Mouse (Mus musculus): Measurements from ENCODE around the gene Hivep3. TPM values are rescaled to one million over a fixed set of nuclear protein-coding genes. Genes with fewer than 3 reads are reported as not detected.

Hivep3 gene
- polyA plus RNA-seq, 1 experiment from 2014 or later = 16.5 TPM

DNA sequence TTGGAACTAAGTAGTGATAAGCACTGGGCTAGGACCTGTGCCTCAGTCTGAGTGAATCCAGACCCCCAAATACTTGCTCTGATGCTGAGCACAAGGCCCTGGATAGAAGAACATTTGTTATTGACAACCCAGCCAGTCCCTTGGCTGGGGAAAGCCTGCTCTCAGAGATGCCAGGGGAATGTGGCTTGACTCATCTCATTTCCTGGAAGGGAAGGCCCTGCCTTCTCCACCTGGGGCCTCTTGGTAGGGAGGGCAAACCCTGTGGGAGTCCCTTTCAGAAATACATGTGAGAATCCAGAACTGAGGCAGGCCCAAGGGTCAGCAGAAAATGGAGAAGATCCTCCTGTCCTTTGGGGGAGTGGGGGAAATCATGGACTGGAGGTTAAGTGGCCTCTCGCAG lies 294.1 kb downstream of the Hivep3 start:
- H3K4me1 ChIP-seq (replicated peaks; ENCODE audit: control insufficient read depth, insufficient read depth, low read length) = no peaks in the 10 kb centered on the region
- no peak overlapping the region for H3K4me2 ChIP-seq (replicated peaks)
- ATAC-seq (ENCODE audit: low FRiP score) = no peak
- no peak overlapping the region for H3K27ac ChIP-seq
- no peak for DNase-seq (ENCODE audit: low spot score)
- no peaks in the 10 kb centered on the region for H3K36me3 ChIP-seq (replicated peaks; ENCODE audit: control insufficient read depth, insufficient read depth)
- no peak overlapping the region for H3K4me3 ChIP-seq (replicated peaks; ENCODE audit: low read length)
- H3K9me3 ChIP-seq (ENCODE audit: control insufficient read depth, low read length) = no peaks in the 10 kb centered on the region
- no peak overlapping the region for H3K9ac ChIP-seq
- peaks cover 9% of the 10 kb centered on the region for H3K27me3 ChIP-seq (ENCODE audit: control insufficient read depth, insufficient read depth, low read length)
- 95% methylated on average over 1 of the region's 1 CpGs for WGBS

DNA sequence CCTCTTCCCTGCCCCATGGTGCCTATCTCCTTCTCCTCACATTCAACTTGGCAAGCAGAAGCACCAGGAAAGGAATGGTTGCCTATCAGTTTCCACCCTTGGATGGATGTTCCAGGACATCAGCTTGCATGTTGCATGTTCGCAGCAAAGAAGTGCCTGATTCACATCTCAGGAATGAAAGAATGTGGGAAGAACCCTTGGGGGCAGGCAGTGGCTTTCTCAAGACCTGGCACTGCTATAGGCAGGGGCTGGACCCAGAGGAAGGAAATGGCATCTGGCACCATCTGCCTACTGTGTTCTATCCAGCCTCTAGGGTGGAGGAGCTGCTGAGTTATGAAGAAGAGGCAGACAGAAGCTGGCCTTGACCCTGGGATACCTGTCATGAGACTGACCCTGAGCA lies 296.4 kb downstream of the Hivep3 start:
- no peaks in the 10 kb centered on the region for H3K36me3 ChIP-seq (replicated peaks; ENCODE audit: control insufficient read depth, insufficient read depth)
- no peak overlapping the region for H3K4me3 ChIP-seq (replicated peaks; ENCODE audit: low read length)
- H3K9ac ChIP-seq = no peak overlapping the region
- no peak for DNase-seq (ENCODE audit: low spot score)
- ATAC-seq (ENCODE audit: low FRiP score) = no peak
- no peak overlapping the region for H3K27ac ChIP-seq
- H3K9me3 ChIP-seq (ENCODE audit: control insufficient read depth, low read length) = no peaks in the 10 kb centered on the region
- H3K4me2 ChIP-seq (replicated peaks) = no peak overlapping the region
- H3K27me3 ChIP-seq (ENCODE audit: control insufficient read depth, insufficient read depth, low read length) = peaks cover 27% of the 10 kb centered on the region
- 94% methylated on average over 1 of the region's 1 CpGs for WGBS
- peaks cover 8% of the 10 kb centered on the region for H3K4me1 ChIP-seq (replicated peaks; ENCODE audit: control insufficient read depth, insufficient read depth, low read length)

DNA sequence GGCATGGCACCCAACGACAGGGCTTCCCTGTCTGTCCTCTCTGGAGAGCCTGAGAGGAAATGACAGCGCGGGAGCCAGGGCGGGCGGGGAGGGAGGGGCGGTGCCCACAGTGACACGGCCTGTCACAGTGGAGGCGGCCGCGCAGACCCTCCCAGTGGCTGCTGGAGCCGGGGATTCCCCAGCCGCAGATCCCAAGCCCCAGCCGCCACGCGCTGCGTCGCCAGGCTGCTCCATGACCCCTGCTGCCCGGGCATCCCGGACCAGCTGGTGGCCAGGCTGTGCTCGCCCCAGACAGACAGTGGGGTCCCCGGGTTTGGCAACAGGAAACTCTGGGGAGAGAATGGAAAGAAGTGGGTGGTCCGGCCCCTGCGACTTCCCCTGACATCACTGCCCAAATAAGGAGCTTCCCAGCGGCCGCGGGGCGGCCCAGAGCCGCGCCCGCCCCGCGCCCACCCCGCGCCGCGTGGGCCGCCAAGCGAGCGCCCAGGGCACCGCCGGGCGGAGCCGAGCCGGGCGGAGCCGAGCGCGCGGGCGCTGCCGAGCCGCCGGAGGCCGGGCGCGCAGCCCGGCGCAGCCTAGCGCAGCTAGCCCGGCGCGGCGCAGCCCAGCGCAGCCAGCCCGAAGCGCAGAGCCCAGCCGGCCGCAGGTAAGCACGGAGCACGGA lies 298.9 kb downstream of the Hivep3 start:
- Histone ChIP-seq H3K4me2 (replicated peaks) (peak overlapping the region; percentile 94), H3K36me3 (replicated peaks; ENCODE audit: control insufficient read depth, insufficient read depth) (no peaks in the 10 kb centered on the region), H3K9ac (peak overlapping the region; percentile 70), H3K4me1 (replicated peaks; ENCODE audit: control insufficient read depth, insufficient read depth, low read length) (peaks cover 13% of the 10 kb centered on the region), H3K4me3 (replicated peaks; ENCODE audit: low read length) (peak overlapping the region; percentile 47), H3K9me3 (ENCODE audit: control insufficient read depth, low read length) (no peaks in the 10 kb centered on the region), H3K27ac (0 out of 2 replicates have a peak overlapping the region, but pooled peaks have one; percentile 49), H3K27me3 (ENCODE audit: control insufficient read depth, insufficient read depth, low read length) (peaks cover 28% of the 10 kb centered on the region)
- peak; percentile 48 for DNase-seq (ENCODE audit: low spot score)
- peak; percentile 83 for ATAC-seq (ENCODE audit: low FRiP score)
- under 1% methylated on average over 59 of the region's 70 CpGs for WGBS

DNA sequence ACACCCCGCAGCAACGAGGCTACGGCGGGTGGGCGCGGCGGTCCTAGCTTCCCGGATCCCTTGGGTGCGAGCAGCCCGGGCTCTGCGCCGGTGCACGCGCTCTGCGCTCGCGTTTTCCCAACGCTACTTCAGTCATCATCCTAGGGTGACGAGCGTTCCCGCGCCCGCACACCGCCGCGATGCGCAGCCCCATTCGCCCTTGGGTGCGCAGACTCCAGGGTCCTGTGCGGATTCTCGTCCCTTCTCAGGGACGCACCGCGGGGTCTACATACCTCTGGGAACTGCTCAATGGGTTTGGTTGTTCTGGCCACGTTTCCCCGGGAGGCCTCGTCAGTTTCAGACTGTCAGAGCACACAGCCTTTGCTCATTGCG lies 299.4 kb downstream of the Hivep3 start:
- DNase-seq (ENCODE audit: low spot score) (peak; percentile 45), ATAC-seq (ENCODE audit: low FRiP score) (peak; percentile 63)
- H3K4me2 ChIP-seq (replicated peaks) = peak overlapping the region; percentile 94
- H3K27me3 ChIP-seq (ENCODE audit: control insufficient read depth, insufficient read depth, low read length) = peaks cover 28% of the 10 kb centered on the region
- peak overlapping the region; percentile 51; the same call in 1 of the 2 replicates for H3K27ac ChIP-seq
- peaks cover 13% of the 10 kb centered on the region for H3K4me1 ChIP-seq (replicated peaks; ENCODE audit: control insufficient read depth, insufficient read depth, low read length)
- no peaks in the 10 kb centered on the region for H3K36me3 ChIP-seq (replicated peaks; ENCODE audit: control insufficient read depth, insufficient read depth)
- peak overlapping the region; percentile 47 for H3K4me3 ChIP-seq (replicated peaks; ENCODE audit: low read length)
- H3K9ac ChIP-seq = peak overlapping the region; percentile 70
- no peaks in the 10 kb centered on the region for H3K9me3 ChIP-seq (ENCODE audit: control insufficient read depth, low read length)
- under 1% methylated on average over 38 of the region's 38 CpGs for WGBS

DNA sequence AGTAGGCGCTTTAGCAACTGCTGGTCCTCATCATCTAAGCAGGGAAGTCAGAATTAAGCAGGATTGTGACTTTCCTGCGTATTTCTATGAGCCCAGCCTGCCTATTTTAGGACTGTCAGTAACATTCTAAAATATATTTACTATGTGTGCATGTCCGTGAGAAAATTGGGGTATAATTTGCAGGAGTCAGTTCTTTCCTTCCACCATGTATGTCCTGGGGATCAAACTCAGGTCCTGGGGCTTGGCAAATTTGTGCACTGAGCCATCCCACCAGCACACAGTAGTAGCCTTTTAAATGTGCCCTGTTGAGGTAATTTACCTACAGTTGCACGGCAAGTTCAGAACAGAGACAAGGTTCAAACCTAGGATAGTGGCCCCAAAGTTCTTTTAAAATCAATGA lies 302.7 kb downstream of the Hivep3 start:
- 86% methylated on average over 4 of the region's 4 CpGs for WGBS
- Histone ChIP-seq H3K9ac (no peak overlapping the region), H3K27ac (0 out of 2 replicates have a peak overlapping the region, but pooled peaks have one; percentile 32), H3K9me3 (ENCODE audit: control insufficient read depth, low read length) (no peaks in the 10 kb centered on the region), H3K4me3 (replicated peaks; ENCODE audit: low read length) (no peak overlapping the region), H3K4me2 (replicated peaks) (no peak overlapping the region), H3K4me1 (replicated peaks; ENCODE audit: control insufficient read depth, insufficient read depth, low read length) (peaks cover 13% of the 10 kb centered on the region), H3K27me3 (ENCODE audit: control insufficient read depth, insufficient read depth, low read length) (peaks cover 22% of the 10 kb centered on the region), H3K36me3 (replicated peaks; ENCODE audit: control insufficient read depth, insufficient read depth) (no peaks in the 10 kb centered on the region)
- no peak for DNase-seq (ENCODE audit: low spot score)
- no peak for ATAC-seq (ENCODE audit: low FRiP score)

DNA sequence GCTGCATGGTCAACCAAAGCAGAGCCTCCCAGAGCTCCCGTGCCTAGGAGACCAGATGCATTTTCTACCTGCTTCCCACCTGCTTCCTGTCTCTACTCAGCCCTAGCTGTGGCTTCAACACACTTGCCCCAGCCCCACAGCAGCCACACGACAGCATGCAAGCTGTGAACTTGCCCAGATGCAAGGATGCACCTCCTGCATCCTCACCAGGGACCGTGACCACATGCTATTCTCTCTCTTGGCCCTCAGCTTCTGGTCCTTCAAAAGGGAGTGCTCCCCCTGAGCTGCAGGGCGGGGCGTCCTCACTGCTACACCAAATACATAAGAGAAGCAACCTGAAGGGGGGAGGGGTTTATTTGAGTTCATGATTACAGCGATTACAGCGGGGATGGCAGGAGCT lies 303.4 kb downstream of the Hivep3 start:
- H3K4me3 ChIP-seq (replicated peaks; ENCODE audit: low read length) = no peak overlapping the region
- no peak for DNase-seq (ENCODE audit: low spot score)
- ATAC-seq (ENCODE audit: low FRiP score) = no peak
- no peak overlapping the region for H3K9ac ChIP-seq
- H3K36me3 ChIP-seq (replicated peaks; ENCODE audit: control insufficient read depth, insufficient read depth) = no peaks in the 10 kb centered on the region
- H3K27me3 ChIP-seq (ENCODE audit: control insufficient read depth, insufficient read depth, low read length) = peaks cover 19% of the 10 kb centered on the region
- no peak overlapping the region for H3K4me2 ChIP-seq (replicated peaks)
- WGBS = 59% methylated on average over 7 of the region's 7 CpGs
- peaks cover 13% of the 10 kb centered on the region for H3K4me1 ChIP-seq (replicated peaks; ENCODE audit: control insufficient read depth, insufficient read depth, low read length)
- no peaks in the 10 kb centered on the region for H3K9me3 ChIP-seq (ENCODE audit: control insufficient read depth, low read length)
- H3K27ac ChIP-seq = no peak overlapping the region

DNA sequence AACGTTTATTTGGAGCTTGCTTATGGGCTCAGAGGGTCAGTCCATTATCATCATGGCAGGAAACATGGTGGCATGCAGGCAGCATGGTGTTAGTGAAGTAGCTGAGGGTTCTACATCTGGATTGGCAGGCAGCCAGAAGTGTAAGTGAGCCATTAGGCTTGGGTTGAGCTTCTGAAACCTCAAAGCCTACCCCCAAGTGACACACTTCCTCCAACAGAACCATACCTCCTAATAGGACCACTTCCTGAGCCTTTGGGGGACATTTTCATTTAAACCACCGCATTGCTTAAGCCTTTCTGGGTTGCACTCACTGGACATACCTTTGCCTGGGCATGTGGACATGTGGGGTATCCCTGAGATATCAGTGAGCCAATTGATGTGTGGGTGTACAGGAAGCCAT lies 307.9 kb downstream of the Hivep3 start:
- DNase-seq (ENCODE audit: low spot score) = no peak
- Histone ChIP-seq H3K27me3 (ENCODE audit: control insufficient read depth, insufficient read depth, low read length) (no peaks in the 10 kb centered on the region; the same call in 1 of the 2 replicates), H3K27ac (no peak overlapping the region), H3K4me2 (replicated peaks) (no peak overlapping the region), H3K36me3 (replicated peaks; ENCODE audit: control insufficient read depth, insufficient read depth) (no peaks in the 10 kb centered on the region), H3K9ac (no peak overlapping the region), H3K4me1 (replicated peaks; ENCODE audit: control insufficient read depth, insufficient read depth, low read length) (no peaks in the 10 kb centered on the region), H3K4me3 (replicated peaks; ENCODE audit: low read length) (no peak overlapping the region), H3K9me3 (ENCODE audit: control insufficient read depth, low read length) (no peaks in the 10 kb centered on the region)
- 77% methylated on average over 2 of the region's 2 CpGs for WGBS
- ATAC-seq (ENCODE audit: low FRiP score) = no peak

DNA sequence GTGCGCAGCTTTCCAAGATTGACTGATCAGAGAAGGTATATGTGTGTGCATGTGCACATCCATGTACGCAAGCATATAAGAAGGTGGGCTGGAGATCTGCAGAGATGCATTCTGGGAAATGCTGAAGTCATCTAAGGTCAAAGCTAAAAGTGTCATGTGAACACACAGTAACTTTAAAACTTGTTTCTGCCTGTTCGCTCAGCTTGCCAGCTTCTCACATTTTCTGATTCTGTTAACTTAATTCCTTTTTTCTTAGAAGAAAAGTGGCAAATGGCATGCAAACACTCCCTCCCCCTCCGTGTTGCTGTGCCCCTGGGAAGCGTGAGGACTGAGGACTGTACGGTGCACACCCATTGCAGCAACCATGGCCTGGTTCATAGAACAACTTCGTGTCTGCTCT lies 308.9 kb downstream of the Hivep3 start:
- Histone ChIP-seq H3K9me3 (ENCODE audit: control insufficient read depth, low read length) (no peaks in the 10 kb centered on the region), H3K4me3 (replicated peaks; ENCODE audit: low read length) (no peak overlapping the region), H3K36me3 (replicated peaks; ENCODE audit: control insufficient read depth, insufficient read depth) (no peaks in the 10 kb centered on the region), H3K4me2 (replicated peaks) (no peak overlapping the region), H3K27ac (no peak overlapping the region), H3K9ac (no peak overlapping the region), H3K4me1 (replicated peaks; ENCODE audit: control insufficient read depth, insufficient read depth, low read length) (no peaks in the 10 kb centered on the region), H3K27me3 (ENCODE audit: control insufficient read depth, insufficient read depth, low read length) (no peaks in the 10 kb centered on the region)
- no peak for ATAC-seq (ENCODE audit: low FRiP score)
- 87% methylated on average over 7 of the region's 7 CpGs for WGBS
- no peak for DNase-seq (ENCODE audit: low spot score)

DNA sequence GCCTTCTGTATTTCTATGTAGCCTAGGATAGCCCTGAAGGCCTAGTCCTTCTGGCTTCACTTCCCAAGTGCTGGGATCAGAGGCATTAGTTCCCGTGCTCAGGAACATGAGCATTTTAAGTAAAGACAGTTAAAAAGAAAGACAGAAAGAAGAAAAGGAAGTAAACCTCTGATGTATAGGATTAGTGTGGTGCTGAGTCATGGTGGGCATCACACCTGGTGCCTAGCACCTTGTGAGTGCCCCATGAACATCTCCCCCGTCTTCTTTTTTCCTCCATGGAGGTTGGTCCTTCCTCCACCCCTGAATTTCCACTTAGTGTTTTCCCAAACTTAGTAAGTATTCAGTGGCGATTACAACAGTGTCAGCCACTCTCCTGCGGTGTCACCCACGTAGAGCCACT lies 311.0 kb downstream of the Hivep3 start:
- ATAC-seq (ENCODE audit: low FRiP score) (no peak), DNase-seq (ENCODE audit: low spot score) (no peak)

DNA sequence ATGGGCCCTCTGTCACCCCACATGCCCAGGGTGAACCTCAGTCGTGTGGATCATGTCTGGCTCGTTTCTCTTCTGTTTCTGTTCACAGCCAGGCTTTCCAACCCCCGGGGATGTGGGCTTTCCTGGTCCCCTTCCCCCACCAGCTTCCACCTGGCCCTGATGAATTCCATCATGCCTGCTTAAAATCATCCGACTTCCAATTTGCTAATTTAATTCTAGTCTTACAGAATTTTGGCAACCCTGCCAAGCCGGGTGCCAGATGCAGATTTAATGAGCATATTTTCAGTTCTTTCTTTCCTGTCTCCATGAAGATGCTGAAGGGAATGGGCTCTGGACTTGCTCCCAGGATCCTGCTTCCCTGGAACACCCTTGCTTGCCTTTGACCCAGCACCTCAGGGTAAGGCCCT lies 311.6 kb downstream of the Hivep3 start:
- 56% methylated on average over 5 of the region's 5 CpGs for WGBS
- DNase-seq (ENCODE audit: low spot score) = no peak
- H3K9me3 ChIP-seq (ENCODE audit: control insufficient read depth, low read length) = no peaks in the 10 kb centered on the region
- H3K36me3 ChIP-seq (replicated peaks; ENCODE audit: control insufficient read depth, insufficient read depth) = no peaks in the 10 kb centered on the region
- H3K4me3 ChIP-seq (replicated peaks; ENCODE audit: low read length) = no peak overlapping the region
- H3K27me3 ChIP-seq (ENCODE audit: control insufficient read depth, insufficient read depth, low read length) = no peaks in the 10 kb centered on the region
- H3K4me1 ChIP-seq (replicated peaks; ENCODE audit: control insufficient read depth, insufficient read depth, low read length) = no peaks in the 10 kb centered on the region
- H3K9ac ChIP-seq = no peak overlapping the region
- no peak overlapping the region for H3K4me2 ChIP-seq (replicated peaks)
- no peak overlapping the region for H3K27ac ChIP-seq
- ATAC-seq (ENCODE audit: low FRiP score) = no peak

More for the DNA sequence above, 311.0 kb downstream of the Hivep3 start:
- no peaks in the 10 kb centered on the region for H3K36me3 ChIP-seq (replicated peaks; ENCODE audit: control insufficient read depth, insufficient read depth)
- WGBS = 92% methylated on average over 5 of the region's 5 CpGs
- no peaks in the 10 kb centered on the region for H3K27me3 ChIP-seq (ENCODE audit: control insufficient read depth, insufficient read depth, low read length)
- H3K4me1 ChIP-seq (replicated peaks; ENCODE audit: control insufficient read depth, insufficient read depth, low read length) = no peaks in the 10 kb centered on the region
- no peaks in the 10 kb centered on the region for H3K9me3 ChIP-seq (ENCODE audit: control insufficient read depth, low read length)
- H3K27ac ChIP-seq = no peak overlapping the region
- no peak overlapping the region for H3K9ac ChIP-seq
- H3K4me3 ChIP-seq (replicated peaks; ENCODE audit: low read length) = no peak overlapping the region
- H3K4me2 ChIP-seq (replicated peaks) = no peak overlapping the region
